Mouse (Mus musculus): ENCODE results near the gene Psma4. TPM values are rescaled to one million over a fixed set of nuclear protein-coding genes. Genes with fewer than 3 reads are reported as not detected.
"Not testable (repeated sequence)": the region's sequence is repeated elsewhere in the genome, so short reads cannot be mapped to it uniquely, and the experiment has no call there.

Psma4 gene
- polyA plus RNA-seq, 1 experiment = 121 TPM

DNA sequence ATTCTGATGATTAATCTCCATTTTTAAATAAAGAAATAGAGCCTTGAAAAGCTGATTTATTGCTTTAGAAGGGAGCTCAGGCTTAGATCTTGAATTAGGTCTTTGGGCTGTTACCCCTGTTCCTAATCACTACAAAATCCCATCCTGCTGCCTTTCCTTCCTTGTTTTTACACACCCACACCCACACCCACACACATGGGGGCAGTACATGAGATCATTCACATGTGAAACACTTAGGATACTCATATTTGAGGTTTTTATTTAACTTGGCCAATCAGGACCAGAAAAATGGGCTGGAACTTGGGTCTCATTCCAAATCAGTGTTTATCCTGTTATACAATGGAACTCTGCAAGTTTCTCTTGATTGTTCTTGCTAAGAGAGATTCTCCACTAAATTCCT, 1.1 kb upstream of the Psma4 start:
- DNase-seq = no peak

DNA sequence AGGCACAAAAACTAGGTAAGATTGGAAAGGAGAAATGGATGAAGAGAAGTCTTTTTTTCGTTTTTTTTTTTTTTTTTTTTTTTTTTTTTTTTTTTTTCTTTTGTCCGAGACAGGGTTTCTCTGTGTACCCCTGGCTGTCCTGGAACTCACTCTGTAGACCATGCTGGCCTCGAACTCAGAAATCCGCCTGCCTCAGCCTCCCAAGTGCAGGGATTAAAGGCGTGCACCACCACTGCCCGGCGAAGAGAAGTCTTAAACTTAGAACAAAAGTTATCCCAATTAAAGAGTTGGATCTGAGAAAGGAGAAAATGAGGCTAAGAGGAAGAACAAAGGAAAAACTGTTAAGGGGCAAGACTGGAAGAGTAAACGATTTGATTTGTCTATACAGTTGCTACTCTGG, 428 bp upstream of the Psma4 start:
- not testable (repeated sequence) for H3K27me3 ChIP-seq (replicated peaks; ENCODE audit: control insufficient read depth, insufficient read depth, low read length); DNase-seq; H3K36me3 ChIP-seq (ENCODE audit: control insufficient read depth, insufficient read depth, low read length); H3K4me1 ChIP-seq (ENCODE audit: control insufficient read depth, insufficient read depth, low read length)
- 35% methylated on average over 8 of the region's 8 CpGs for WGBS
- Histone ChIP-seq H3K4me3 (ENCODE audit: insufficient read depth, low read depth, low read length) (peak overlapping the region; percentile 90), H3K27ac (ENCODE audit: insufficient read depth, low read depth, low read length) (peak overlapping the region; percentile 72; the same call in 1 of the 2 replicates)

More for the DNA sequence above, 1.1 kb upstream of the Psma4 start:
- Histone ChIP-seq H3K27me3 (replicated peaks; ENCODE audit: control insufficient read depth, insufficient read depth, low read length) (no peaks in the 10 kb centered on the region), H3K36me3 (ENCODE audit: control insufficient read depth, insufficient read depth, low read length) (peaks cover 7% of the 10 kb centered on the region; the same call in 1 of the 2 replicates), H3K4me1 (ENCODE audit: control insufficient read depth, insufficient read depth, low read length) (peaks cover 4% of the 10 kb centered on the region; the same call in 1 of the 2 replicates), H3K27ac (ENCODE audit: insufficient read depth, low read depth, low read length) (no peak overlapping the region), H3K4me3 (ENCODE audit: insufficient read depth, low read depth, low read length) (no peak overlapping the region)
- TF ChIP-seq POLR2A (IDR thresholded peaks at IDR 0.05; ENCODE audit: low read depth, low read length) (no peak), CTCF (conservative IDR thresholded peaks at IDR 0.05; ENCODE audit: insufficient read depth, insufficient read length, low read depth, low read length) (no peak)

DNA sequence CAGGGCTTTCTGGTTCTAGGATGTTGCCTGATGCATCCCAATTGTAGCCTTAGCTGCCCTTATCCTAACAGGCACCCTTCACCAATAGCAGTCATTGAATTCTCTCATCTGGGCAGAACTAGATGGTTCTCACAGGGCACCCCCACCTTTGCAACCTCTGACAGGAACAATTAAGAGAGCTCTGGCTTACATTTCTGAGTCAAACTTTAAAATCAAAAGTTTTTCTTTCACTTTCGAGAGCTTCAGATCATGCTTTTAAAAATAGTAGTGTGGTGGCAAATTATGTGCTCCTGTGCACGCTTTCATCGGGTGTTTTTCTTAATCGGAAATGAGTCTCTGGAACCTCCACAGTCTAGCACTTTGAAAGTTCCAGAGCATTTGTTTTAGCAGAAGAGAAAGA, 10.5 kb downstream of the Psma4 start:
- H3K4me3 ChIP-seq (ENCODE audit: insufficient read depth, low read depth, low read length) = no peak overlapping the region
- TF ChIP-seq CTCF (conservative IDR thresholded peaks at IDR 0.05; ENCODE audit: insufficient read depth, insufficient read length, low read depth, low read length) (no peak), POLR2A (IDR thresholded peaks at IDR 0.05; ENCODE audit: low read depth, low read length) (no peak)
- H3K27ac ChIP-seq (ENCODE audit: insufficient read depth, low read depth, low read length) = no peak overlapping the region
- 89% methylated on average over 4 of the region's 4 CpGs for WGBS
- H3K36me3 ChIP-seq (ENCODE audit: control insufficient read depth, insufficient read depth, low read length) = peaks cover 5% of the 10 kb centered on the region
- DNase-seq = no peak
- peaks cover 9% of the 10 kb centered on the region; the same call in 1 of the 2 replicates for H3K4me1 ChIP-seq (ENCODE audit: control insufficient read depth, insufficient read depth, low read length)
- H3K27me3 ChIP-seq (replicated peaks; ENCODE audit: control insufficient read depth, insufficient read depth, low read length) = no peaks in the 10 kb centered on the region

DNA sequence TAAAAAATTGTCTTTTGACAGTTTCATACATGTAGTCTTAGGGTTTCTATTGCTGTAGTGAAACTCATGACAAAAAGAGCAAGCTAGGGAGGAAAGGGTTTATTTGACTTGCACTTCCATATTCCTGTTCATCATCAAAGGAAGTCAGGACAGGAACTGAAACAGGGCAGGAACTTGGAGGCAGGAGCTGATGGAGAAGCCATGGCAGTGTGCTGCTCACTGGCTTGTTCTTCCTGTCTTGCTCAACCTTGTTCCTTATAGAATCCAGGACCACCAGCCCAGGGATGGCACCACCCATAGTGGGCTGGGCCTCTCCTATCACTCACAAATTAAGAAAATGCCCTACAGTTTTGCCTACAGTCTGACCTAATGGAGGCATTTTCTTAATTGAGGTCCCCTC, 13.1 kb downstream of the Psma4 start:
- H3K4me3 ChIP-seq (ENCODE audit: insufficient read depth, low read depth, low read length) = no peak overlapping the region
- TF ChIP-seq POLR2A (IDR thresholded peaks at IDR 0.05; ENCODE audit: low read depth, low read length) = no peak
- no peak for DNase-seq
- peaks cover 9% of the 10 kb centered on the region; the same call in 1 of the 2 replicates for H3K4me1 ChIP-seq (ENCODE audit: control insufficient read depth, insufficient read depth, low read length)
- H3K36me3 ChIP-seq (ENCODE audit: control insufficient read depth, insufficient read depth, low read length) = no peaks in the 10 kb centered on the region
- no peaks in the 10 kb centered on the region for H3K27me3 ChIP-seq (replicated peaks; ENCODE audit: control insufficient read depth, insufficient read depth, low read length)
- no peak overlapping the region for H3K27ac ChIP-seq (ENCODE audit: insufficient read depth, low read depth, low read length)

DNA sequence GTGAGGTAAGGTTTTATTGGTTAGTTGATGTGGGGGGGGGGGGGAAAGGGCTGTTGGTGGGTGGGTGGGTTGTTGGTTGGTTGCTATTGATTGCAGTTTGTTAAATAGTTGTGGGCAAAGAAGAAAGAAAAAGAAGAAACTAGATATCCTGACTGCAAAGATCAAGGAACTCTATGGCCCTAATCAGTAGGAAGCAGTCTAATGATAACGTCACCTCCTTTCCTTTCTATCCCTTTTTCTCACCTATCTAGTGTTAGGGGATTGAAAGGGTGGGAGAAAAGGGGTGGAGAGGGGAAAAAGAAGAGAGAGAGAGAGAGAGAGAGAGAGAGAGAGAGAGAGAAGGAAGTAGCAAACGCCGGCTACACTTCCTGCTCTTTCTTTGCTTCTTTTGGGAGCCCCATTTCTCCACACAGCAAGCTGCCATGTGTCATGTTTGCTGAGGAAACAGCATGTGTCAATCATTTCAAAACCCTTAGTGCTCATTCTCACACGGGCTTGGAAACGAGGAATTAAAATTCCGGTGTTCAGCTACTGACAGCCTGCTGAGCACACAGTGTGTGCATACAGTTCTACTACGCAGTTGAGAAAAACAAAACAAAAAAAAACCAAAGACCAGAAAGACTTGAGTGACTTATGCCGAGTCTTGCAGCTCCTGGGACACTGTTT, 19.5 kb downstream of the Psma4 start:
- Histone ChIP-seq H3K27me3 (replicated peaks; ENCODE audit: control insufficient read depth, insufficient read depth, low read length) (no peaks in the 10 kb centered on the region), H3K4me1 (ENCODE audit: control insufficient read depth, insufficient read depth, low read length) (no peaks in the 10 kb centered on the region), H3K4me3 (ENCODE audit: insufficient read depth, low read depth, low read length) (no peak overlapping the region), H3K36me3 (ENCODE audit: control insufficient read depth, insufficient read depth, low read length) (no peaks in the 10 kb centered on the region), H3K27ac (ENCODE audit: insufficient read depth, low read depth, low read length) (no peak overlapping the region)
- 75% methylated on average over 8 of the region's 8 CpGs for WGBS
- no peak for DNase-seq
- TF ChIP-seq CTCF (conservative IDR thresholded peaks at IDR 0.05; ENCODE audit: insufficient read depth, insufficient read length, low read depth, low read length) = no peak
- no peak for TF ChIP-seq POLR2A (IDR thresholded peaks at IDR 0.05; ENCODE audit: low read depth, low read length)

DNA sequence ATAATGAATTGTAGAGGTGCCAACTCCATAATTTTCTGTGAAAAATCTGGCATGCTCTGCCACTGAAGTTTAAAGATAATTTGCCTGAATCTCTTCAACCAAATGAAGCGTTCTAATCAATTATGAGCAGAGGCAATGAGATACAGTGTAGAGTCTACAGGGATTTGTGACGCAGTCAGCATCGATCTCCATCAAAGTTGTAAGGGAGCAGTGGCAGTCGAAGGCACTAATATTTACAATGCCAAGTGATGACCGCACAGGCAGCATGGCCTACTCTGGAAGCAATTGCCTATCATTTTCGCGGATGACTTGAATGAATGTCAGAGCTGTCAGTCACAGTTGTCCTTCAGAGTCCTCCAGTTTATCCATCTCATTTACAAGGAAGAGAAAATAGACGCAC, 30.1 kb downstream of the Psma4 start, which contains the start of gene Chrna5:
Gene Chrna5, plus strand, starts transcription at position 207 of the 400 bp plus-strand sequence.
- H3K4me1 ChIP-seq (ENCODE audit: control insufficient read depth, insufficient read depth, low read length) = no peaks in the 10 kb centered on the region
- H3K4me3 ChIP-seq (ENCODE audit: insufficient read depth, low read depth, low read length) = peak within 1 kb of the TSS; percentile 29
- no peak within 1 kb of the TSS for H3K27ac ChIP-seq (ENCODE audit: insufficient read depth, low read depth, low read length)
- DNase-seq = no peak
- peaks cover 4% of the 10 kb centered on the region; the same call in 1 of the 2 replicates for H3K27me3 ChIP-seq (replicated peaks; ENCODE audit: control insufficient read depth, insufficient read depth, low read length)
- 70% methylated on average over 8 of the region's 8 CpGs for WGBS
- no peak for TF ChIP-seq CTCF (conservative IDR thresholded peaks at IDR 0.05; ENCODE audit: insufficient read depth, insufficient read length, low read depth, low read length)
- no peak for TF ChIP-seq POLR2A (IDR thresholded peaks at IDR 0.05; ENCODE audit: low read depth, low read length)
- H3K36me3 ChIP-seq (ENCODE audit: control insufficient read depth, insufficient read depth, low read length) = no peaks in the 10 kb centered on the region

DNA sequence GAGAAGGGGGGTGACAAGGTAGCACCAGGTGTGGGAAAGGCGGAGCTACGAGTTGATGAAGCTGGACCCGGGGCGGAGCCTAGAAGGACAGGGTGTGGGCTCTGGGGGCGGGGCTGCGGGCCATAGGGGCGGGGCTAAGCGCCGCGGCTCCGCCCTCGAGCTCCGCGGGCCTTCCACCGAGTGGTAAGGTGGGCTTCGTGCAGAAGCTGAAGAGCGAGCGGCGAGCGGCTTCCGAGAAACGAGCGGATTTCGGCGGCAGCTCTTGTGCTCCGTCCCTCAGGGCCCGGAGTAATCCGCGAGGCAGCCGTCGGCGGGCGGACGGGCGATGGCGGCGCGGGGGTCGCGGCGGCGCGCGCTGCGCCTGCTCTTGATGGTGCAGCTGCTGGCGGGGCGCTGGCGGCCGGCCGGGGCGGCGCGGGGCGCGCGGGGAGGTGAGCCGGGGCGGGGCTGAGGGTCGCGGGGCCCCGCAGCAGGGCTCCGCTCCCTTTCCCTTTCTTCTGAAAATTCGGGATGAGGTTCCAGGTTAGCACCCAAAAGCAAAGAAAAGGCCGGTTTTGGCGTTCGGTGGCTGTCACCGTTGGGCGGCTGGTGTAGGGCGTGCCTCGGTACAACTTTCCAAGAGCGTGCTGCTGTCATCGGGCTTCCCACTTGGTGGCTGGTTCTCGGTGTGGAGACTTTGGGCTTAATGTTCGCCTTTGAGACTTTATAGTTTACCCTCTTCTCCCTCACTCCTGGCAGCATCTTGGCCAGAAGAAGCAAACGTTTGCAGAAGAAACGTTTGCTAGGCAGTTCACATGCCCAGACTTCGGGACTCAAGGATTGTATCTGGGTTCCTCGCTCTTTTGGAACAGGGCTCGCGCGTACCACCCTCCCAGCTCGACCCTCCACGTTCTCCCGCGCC, 31.0 kb downstream of the Psma4 start:
- Histone ChIP-seq H3K4me3 (ENCODE audit: insufficient read depth, low read depth, low read length) (peak overlapping the region; percentile 29), H3K27me3 (replicated peaks; ENCODE audit: control insufficient read depth, insufficient read depth, low read length) (peaks cover 4% of the 10 kb centered on the region; the same call in 1 of the 2 replicates), H3K4me1 (ENCODE audit: control insufficient read depth, insufficient read depth, low read length) (no peaks in the 10 kb centered on the region), H3K27ac (ENCODE audit: insufficient read depth, low read depth, low read length) (no peak overlapping the region), H3K36me3 (ENCODE audit: control insufficient read depth, insufficient read depth, low read length) (no peaks in the 10 kb centered on the region)
- DNase-seq = peak; percentile 15
- 2% methylated on average over 85 of the region's 85 CpGs for WGBS
- no peak for TF ChIP-seq CTCF (conservative IDR thresholded peaks at IDR 0.05; ENCODE audit: insufficient read depth, insufficient read length, low read depth, low read length)
- TF ChIP-seq POLR2A (IDR thresholded peaks at IDR 0.05; ENCODE audit: low read depth, low read length) = no peak
